Mouse (Mus musculus): Measurements from ENCODE around the gene Dcdc2b. TPM values are rescaled to one million over a fixed set of nuclear protein-coding genes. Genes with fewer than 3 reads are reported as not detected.

Dcdc2b gene
- 2.2 and 4.3 TPM in 2 replicates for polyA plus RNA-seq (2012; rRNA removed)

GRCm38 (mm10) chr4:129614093-129614492 is at the start of gene Dcdc2b:
Dcdc2b (minus strand) TSS chr4:129614257.

GRCm38 (mm10) chr4:129640638-129641467 is 26.8 kb upstream of the Dcdc2b start, which contains the start of gene Txlna:
Txlna (minus strand) TSS chr4:129641065.

DNA sequence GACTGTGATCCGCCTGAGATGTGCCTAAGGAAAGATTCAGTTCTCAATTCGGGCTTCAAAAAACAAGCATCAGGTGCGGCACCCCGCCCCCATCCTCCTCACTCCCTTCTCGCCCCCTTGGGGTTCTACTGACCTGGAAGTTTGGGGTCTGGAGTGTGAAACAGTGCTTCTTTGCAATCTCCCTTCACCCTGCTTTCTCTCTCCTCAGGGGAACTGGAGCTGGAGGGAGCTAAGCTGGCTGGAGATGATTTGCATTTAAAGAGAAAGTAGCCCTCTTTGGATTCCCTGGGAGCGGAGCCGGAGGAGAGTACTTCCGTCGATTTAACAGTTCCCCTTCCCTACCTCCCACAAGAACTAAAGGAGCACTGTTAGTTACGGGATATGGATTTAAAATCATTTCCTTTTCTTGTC is 9.6 kb upstream of the Dcdc2b start, which contains the start of gene Ccdc28b:
Ccdc28b (minus strand) TSS at position 267 of the 411 bp plus-strand sequence.

DNA sequence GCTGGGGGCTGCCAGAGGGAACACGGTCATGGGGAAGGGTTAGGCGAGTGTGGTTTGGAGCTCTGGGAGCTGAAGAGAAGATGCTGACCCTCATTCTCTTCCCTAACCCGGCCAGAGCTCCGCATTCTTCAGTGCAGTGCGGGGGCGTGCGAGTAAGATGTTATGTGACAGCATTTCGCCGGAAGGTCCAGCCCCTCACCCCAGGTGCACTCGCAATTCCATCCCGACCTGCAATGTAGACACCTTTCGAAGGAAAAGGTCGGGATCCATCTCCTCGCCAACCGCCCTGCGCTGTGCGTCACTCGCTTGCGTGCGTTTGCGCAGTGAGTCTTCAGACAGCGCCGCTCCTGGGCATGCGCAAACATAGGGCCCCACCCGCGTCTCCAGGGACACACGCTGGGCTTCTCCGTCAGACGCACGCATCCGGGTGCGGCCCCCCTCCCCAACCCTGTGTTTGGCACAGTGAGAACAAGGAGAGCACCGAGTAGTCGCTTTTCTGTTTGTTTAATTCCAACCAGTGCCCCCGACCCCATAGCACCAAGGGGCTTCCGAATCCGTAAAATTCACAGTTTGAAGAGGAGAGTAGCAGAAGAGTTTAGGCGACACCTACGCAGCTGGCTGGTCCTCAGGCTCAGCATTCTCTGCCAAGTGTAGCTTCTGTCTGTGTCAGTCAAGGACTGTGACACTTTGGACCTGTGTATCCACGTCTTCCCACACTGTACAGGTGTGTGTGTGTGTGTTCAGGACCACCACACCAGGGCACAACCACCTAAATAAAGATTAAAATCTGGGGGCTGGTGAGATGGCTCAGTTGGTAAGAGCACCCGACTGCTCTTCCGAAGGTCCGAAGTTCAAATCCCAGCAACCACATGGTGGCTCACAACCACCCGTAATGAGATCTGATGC is 5.0 kb upstream of the Dcdc2b start, which contains the start of gene Iqcc:
Iqcc (minus strand) TSS at position 314 of the 906 bp plus-strand sequence.

DNA sequence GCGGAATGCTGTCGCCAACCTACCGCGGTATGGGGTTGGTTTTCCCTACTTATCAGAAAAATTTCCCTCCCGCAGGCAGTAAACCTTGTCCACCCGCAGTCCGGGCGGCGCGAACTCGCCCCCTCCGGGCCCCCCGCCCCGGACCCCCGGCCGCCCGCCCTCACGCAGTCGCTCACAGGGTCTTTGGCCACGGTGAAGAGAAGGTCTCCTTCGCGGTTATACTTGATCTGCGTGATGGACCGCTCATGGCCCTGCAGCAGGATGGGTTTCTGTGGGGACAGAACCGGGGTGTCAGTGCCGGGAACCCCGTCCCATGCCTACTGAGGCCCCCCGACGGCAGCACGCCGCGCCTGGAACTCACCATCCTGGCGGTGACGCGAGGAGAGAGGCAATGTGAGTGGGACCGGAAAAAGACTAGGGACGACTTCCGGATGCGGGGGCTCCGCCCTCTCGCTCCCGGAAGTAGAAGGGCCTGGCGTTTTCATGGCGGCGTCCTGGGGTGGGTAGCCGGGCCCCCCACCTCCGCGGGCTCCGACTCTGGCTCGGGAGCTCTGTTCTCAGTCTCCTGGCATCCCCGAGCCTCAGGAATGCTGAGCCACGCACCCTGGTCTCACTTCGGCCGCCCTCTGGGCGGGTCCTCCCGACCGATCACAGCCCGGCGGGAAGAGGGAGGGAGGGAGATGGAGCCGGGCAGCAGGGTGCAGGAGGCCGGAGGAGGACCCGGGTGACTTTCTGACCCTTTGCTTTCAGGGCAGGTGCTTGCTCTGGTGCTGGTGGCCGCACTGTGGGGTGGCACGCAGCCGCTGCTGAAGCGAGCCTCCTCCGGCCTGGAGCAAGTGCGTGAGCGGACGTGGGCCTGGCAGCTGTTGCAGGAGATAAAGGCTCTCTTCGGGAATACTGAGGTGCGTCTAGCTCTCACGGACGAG is 13.6 kb downstream of the Dcdc2b start, which contains the start of the genes Eif3i and Tmem234:
Eif3i (minus strand) TSS at position 416 of the 926 bp plus-strand sequence.
Tmem234 (plus strand) TSS at position 436 of the 926 bp plus-strand sequence.

GRCm38 (mm10) chr4:129578466-129578865 is 35.6 kb downstream of the Dcdc2b start, which contains the start of gene Fam167b:
Fam167b (minus strand) TSS chr4:129578549.

GRCm38 (mm10) chr4:129573430-129573829 is 40.6 kb downstream of the Dcdc2b start, which contains the start of gene Lck:
Lck (minus strand) TSS chr4:129573641.

Other genes starting within 250 kb of the Dcdc2b start
- 9.0 and 13.0 TPM in 2 replicates for gene Zbtb8a, start 236.1 kb downstream of the Dcdc2b start, polyA plus RNA-seq (2012; rRNA removed)
- 0.03 TPM in 1 of 2 replicates, not detected in the other for gene Zbtb8b, start 173.4 kb downstream of the Dcdc2b start, polyA plus RNA-seq (2012; rRNA removed)
- gene Bsdc1, start 152.7 kb downstream of the Dcdc2b start, polyA plus RNA-seq (2012; rRNA removed), result 24.2 and 28.5 TPM in 2 replicates
- gene Tssk3, start 123.2 kb downstream of the Dcdc2b start, polyA plus RNA-seq (2012; rRNA removed), result not detected in 2 replicates
- 0.70 and 0.81 TPM in 2 replicates for gene Fam229a, start 123.1 kb downstream of the Dcdc2b start, polyA plus RNA-seq (2012; rRNA removed)
- gene Marcksl1, start 100.7 kb downstream of the Dcdc2b start, polyA plus RNA-seq (2012; rRNA removed), result 19.3 and 20.7 TPM in 2 replicates
- 51.0 and 62.8 TPM in 2 replicates for gene Hdac1, start 71.5 kb downstream of the Dcdc2b start, polyA plus RNA-seq (2012; rRNA removed)
- 5.1 and 7.0 TPM in 2 replicates for gene Lck, start 40.6 kb downstream of the Dcdc2b start, polyA plus RNA-seq (2012; rRNA removed)
- gene Fam167b, start 35.7 kb downstream of the Dcdc2b start, polyA plus RNA-seq (2012; rRNA removed), result 0.91 and 1.0 TPM in 2 replicates
- 261 and 280 TPM in 2 replicates for gene Eif3i, start 13.6 kb downstream of the Dcdc2b start, polyA plus RNA-seq (2012; rRNA removed)
- 187 and 203 TPM in 2 replicates for gene Tmem234, start 13.6 kb downstream of the Dcdc2b start, polyA plus RNA-seq (2012; rRNA removed)
- gene Iqcc, start 4.8 kb upstream of the Dcdc2b start, polyA plus RNA-seq (2012; rRNA removed), result 37.1 and 39.5 TPM in 2 replicates
- 20.8 and 22.4 TPM in 2 replicates for gene Ccdc28b, start 9.7 kb upstream of the Dcdc2b start, polyA plus RNA-seq (2012; rRNA removed)
- 26.4 and 28.9 TPM in 2 replicates for gene Txlna, start 26.8 kb upstream of the Dcdc2b start, polyA plus RNA-seq (2012; rRNA removed)
- gene Kpna6, start 58.5 kb upstream of the Dcdc2b start, polyA plus RNA-seq (2012; rRNA removed), result 17.3 and 18.7 TPM in 2 replicates
- gene Tmem39b, start 82.6 kb upstream of the Dcdc2b start, polyA plus RNA-seq (2012; rRNA removed), result 26.1 and 31.8 TPM in 2 replicates
- 28.6 and 37.4 TPM in 2 replicates for gene Khdrbs1, start 128.0 kb upstream of the Dcdc2b start, polyA plus RNA-seq (2012; rRNA removed)
- gene Ptp4a2, start 197.0 kb upstream of the Dcdc2b start, polyA plus RNA-seq (2012; rRNA removed), result 71.1 and 72.6 TPM in 2 replicates

All from colon, adult 2 months (tissue).